Mouse (Mus musculus): Measurements from ENCODE around the gene Vmn1r199. TPM values are rescaled to one million over a fixed set of nuclear protein-coding genes. Genes with fewer than 3 reads are reported as not detected.

The Vmn1r199 gene
- polyA plus RNA-seq, 1 experiment from 2014 or later = not detected

Other genes starting within 250 kb of the Vmn1r199 start
- not detected in 2 replicates for gene Vmn1r191, start 195.8 kb upstream of the Vmn1r199 start, polyA plus RNA-seq (2015; fragmentation: Nextera tagmentation; extraction: Ambion mirVana)
- gene Vmn1r192, start 188.7 kb upstream of the Vmn1r199 start, polyA plus RNA-seq (2015; fragmentation: Nextera tagmentation; extraction: Ambion mirVana) = not detected in 2 replicates
- gene Vmn1r193, start 156.7 kb upstream of the Vmn1r199 start, polyA plus RNA-seq (2015; fragmentation: Nextera tagmentation; extraction: Ambion mirVana) = not detected in 2 replicates
- gene Vmn1r194, start 135.6 kb upstream of the Vmn1r199 start, polyA plus RNA-seq (2015; fragmentation: Nextera tagmentation; extraction: Ambion mirVana) = not detected in 2 replicates
- gene Vmn1r195, start 109.3 kb upstream of the Vmn1r199 start, polyA plus RNA-seq (2015; fragmentation: Nextera tagmentation; extraction: Ambion mirVana) = not detected in 2 replicates
- not detected in 2 replicates for gene Vmn1r196, start 89.9 kb upstream of the Vmn1r199 start, polyA plus RNA-seq (2015; fragmentation: Nextera tagmentation; extraction: Ambion mirVana)
- not detected in 2 replicates for gene Vmn1r197, start 55.2 kb upstream of the Vmn1r199 start, polyA plus RNA-seq (2015; fragmentation: Nextera tagmentation; extraction: Ambion mirVana)
- gene Vmn1r198, start 29.5 kb upstream of the Vmn1r199 start, polyA plus RNA-seq (2015; fragmentation: Nextera tagmentation; extraction: Ambion mirVana) = not detected in 2 replicates
- gene Vmn1r200, start 10.6 kb downstream of the Vmn1r199 start, polyA plus RNA-seq (2015; fragmentation: Nextera tagmentation; extraction: Ambion mirVana) = not detected in 2 replicates
- not detected in 2 replicates for gene Vmn1r201, start 92.1 kb downstream of the Vmn1r199 start, polyA plus RNA-seq (2015; fragmentation: Nextera tagmentation; extraction: Ambion mirVana)
- not detected in 2 replicates for gene Vmn1r202, start 125.6 kb downstream of the Vmn1r199 start, polyA plus RNA-seq (2015; fragmentation: Nextera tagmentation; extraction: Ambion mirVana)
- not detected in 2 replicates for gene Vmn1r203, start 138.3 kb downstream of the Vmn1r199 start, polyA plus RNA-seq (2015; fragmentation: Nextera tagmentation; extraction: Ambion mirVana)
- not detected in 2 replicates for gene Vmn1r204, start 173.4 kb downstream of the Vmn1r199 start, polyA plus RNA-seq (2015; fragmentation: Nextera tagmentation; extraction: Ambion mirVana)
- gene Vmn1r205, start 213.2 kb downstream of the Vmn1r199 start, polyA plus RNA-seq (2015; fragmentation: Nextera tagmentation; extraction: Ambion mirVana) = not detected in 2 replicates
- not detected in 2 replicates for gene Vmn1r206, start 244.4 kb downstream of the Vmn1r199 start, polyA plus RNA-seq (2015; fragmentation: Nextera tagmentation; extraction: Ambion mirVana)